8 mouse cellular contexts compared by ENCODE assay signal in the genomic region with DNA sequence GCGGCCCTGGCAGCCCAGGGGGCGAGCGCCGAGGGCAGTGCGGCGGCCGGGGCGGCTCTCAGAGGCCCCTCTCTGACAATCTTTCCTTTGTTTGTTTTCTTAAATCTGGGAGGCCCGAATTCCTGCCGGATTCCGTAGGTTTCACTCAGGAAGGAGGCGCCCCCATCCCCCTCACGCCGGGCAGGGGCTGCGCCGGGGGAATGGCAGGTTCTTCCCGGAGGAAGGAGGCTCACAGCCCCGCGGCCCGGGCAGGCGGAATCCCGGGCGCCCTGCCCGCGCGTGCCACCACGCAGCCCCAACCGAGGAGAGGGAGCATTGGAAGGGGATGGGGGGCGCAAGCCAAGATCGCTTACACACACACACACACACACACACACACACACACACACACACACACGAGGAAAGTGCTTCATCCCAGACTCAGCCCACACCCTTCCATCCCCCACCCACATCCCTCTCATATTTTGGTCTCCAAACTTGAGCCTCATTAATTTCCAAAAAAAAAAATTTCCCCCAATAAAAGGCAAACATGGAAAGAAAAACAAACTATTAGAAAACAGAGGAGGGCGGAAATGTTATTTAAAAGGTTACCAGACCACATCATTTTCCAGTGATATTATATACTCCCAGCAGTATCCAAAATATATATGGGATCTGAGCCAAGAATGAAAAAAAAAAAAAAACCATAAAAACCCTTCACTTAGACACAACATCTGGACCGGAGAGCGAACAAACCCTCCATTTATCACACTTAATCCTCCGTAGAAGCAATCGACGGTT. TPM values are rescaled to one million over a fixed set of nuclear protein-coding genes. Genes with fewer than 3 reads are reported as not detected.
DNase-seq lines count a peak whose midpoint lies in the region; ATAC-seq and TF ChIP-seq lines count a peak whose summit lies in the region.

No protein-coding gene starts in this region.

- no peaks in the 10 kb centered on the region for H3K36me3 ChIP-seq in C2C12 (ENCODE audit: control insufficient read depth, insufficient read depth)
- H3K36me3 ChIP-seq in hindbrain, postnatal 0 days (ENCODE audit: insufficient read depth, low read length): no peaks in the 10 kb centered on the region

- H3ac ChIP-seq in C2C12 (ENCODE audit: control insufficient read depth, insufficient read length, low read depth): peak overlapping the region; percentile 6

- H3K4me2 ChIP-seq in hindbrain, postnatal 0 days (ENCODE audit: low read depth, low read length): peak overlapping the region; percentile 87

- peak overlapping the region; percentile 0; the same call in 1 of the 2 replicates for H3K27ac ChIP-seq in hindbrain, postnatal 0 days

- 3% methylated on average over 37 of the region's 37 CpGs for WGBS in hindbrain, postnatal 0 days

- peak; percentile 78 for DNase-seq in Muller cell, postnatal 12 days (ENCODE audit: inconsistent ontology term)
- peak; percentile 64 for DNase-seq in forelimb bud, embryonic 11.5 days (ENCODE audit: low read depth, low spot score)
- DNase-seq in hindbrain, postnatal 0 days (ENCODE audit: low spot score): peak; percentile 35
- peak; percentile 61 for DNase-seq in lung, postnatal 10 days
- no peak for DNase-seq in urinary bladder, adult 18-20 months (ENCODE audit: low spot score in 2 of 2)
- no peak for DNase-seq in spleen, adult 12 weeks (ENCODE audit: low spot score)

- no peaks in the 10 kb centered on the region for H3K9me3 ChIP-seq in hindbrain, postnatal 0 days (ENCODE audit: low read length)

- no peak overlapping the region for H3K4me3 ChIP-seq in C2C12 (ENCODE audit: insufficient read depth, poor library complexity, severe bottlenecking)
- peak overlapping the region; percentile 28 for H3K4me3 ChIP-seq in hindbrain, postnatal 0 days (ENCODE audit: low read length)

- H3K4me1 ChIP-seq in hindbrain, postnatal 0 days (ENCODE audit: insufficient read depth, low read length): peaks cover 15% of the 10 kb centered on the region; the same call in 1 of the 2 replicates

- no peak for TF ChIP-seq CTCF in C2C12 (IDR thresholded peaks at IDR 0.05; ENCODE audit: control insufficient read depth, insufficient read depth, insufficient read length)
- no peak for TF ChIP-seq CTCF in hindbrain, postnatal 0 days (IDR thresholded peaks at IDR 0.05; ENCODE audit: low read depth)

- no peaks in the 10 kb centered on the region for H3K79me3 ChIP-seq in C2C12 (ENCODE audit: low read depth)

- H3K9ac ChIP-seq in hindbrain, postnatal 0 days (replicated peaks; ENCODE audit: low read length): peak overlapping the region; percentile 40

- H3K27me3 ChIP-seq in C2C12 (ENCODE audit: control insufficient read depth, insufficient read depth, insufficient read length): no peaks in the 10 kb centered on the region
- peaks cover 7% of the 10 kb centered on the region; the same call in 1 of the 2 replicates for H3K27me3 ChIP-seq in hindbrain, postnatal 0 days (ENCODE audit: insufficient read depth, low read length)

- no peaks in the 10 kb centered on the region for H3K79me2 ChIP-seq in C2C12 (ENCODE audit: control insufficient read depth, insufficient read depth)

- ATAC-seq in hindbrain, postnatal 0 days: no peak
- no peak for ATAC-seq in granulocyte monocyte progenitor cell, adult 5-6 weeks (replicated peaks; ENCODE audit: poor library complexity, severe bottlenecking)

TF ChIP-seq in C2C12, 6 proteins besides CTCF, POLR2A, EP300 and RAD21:
- TF ChIP-seq USF1 (IDR thresholded peaks at IDR 0.05; ENCODE audit: low read depth) (no peak), MAX (IDR thresholded peaks at IDR 0.05) (no peak), CEBPB (IDR thresholded peaks at IDR 0.05; ENCODE audit: low read depth) (no peak), MYOD1 (IDR thresholded peaks at IDR 0.05; ENCODE audit: control insufficient read depth, insufficient read length, low read depth) (no peak), MYOG (IDR thresholded peaks at IDR 0.05; ENCODE audit: control insufficient read depth, extremely low read depth, insufficient read length) (no peak)

RNA-seq across cellular contexts. Expression of a gene that starts 51.0 kb away (rescaled TPM):
- 32.4 TPM for polyA plus RNA-seq in C2C12 (2012; fragmentation: generic; extraction: Trizol)
- total RNA-seq in hindbrain, postnatal 0 days (2014; rRNA removed): 109 and 128 TPM in 2 replicates
- polyA plus RNA-seq in hindbrain, postnatal 0 days (2015; fragmentation: Nextera tagmentation; extraction: Ambion mirVana): 29.3 and 31.3 TPM in 2 replicates
- total RNA-seq in granulocyte monocyte progenitor cell, adult 5-6 weeks (2014; fragmentation: Nextera tagmentation): 16.9 and 29.3 TPM in 2 replicates
- total RNA-seq in granulocyte monocyte progenitor cell, adult 5-6 weeks (2017): 3.4 and 4.0 TPM in 2 replicates

Comparison
In these comparisons a context has a peak if more than half of its experiments do, and no peak if none do; other contexts are left out.
1. DNase-seq: peak in Muller cell, postnatal 12 days (single experiment), forelimb bud, embryonic 11.5 days (single experiment), hindbrain, postnatal 0 days (single experiment) and lung, postnatal 10 days (single experiment); none in urinary bladder, adult 18-20 months (0 of 2) and spleen, adult 12 weeks (single experiment).